Mouse (Mus musculus) hindbrain, embryonic 12.5 days (tissue): ENCODE measurements at regions not wholly inside any gene's neighbourhood (a gene's known extent, or its start where the extent isn't known, plus 50 kb on each side); places are given as distances from the start of the nearest gene placed in this dataset.

Experiments
- ATAC-seq: fragments of 200-750 bp; cut with Nextera tagmentation; 2 replicates; pipeline ENCODE4 v1.8.0; 2017; ENCODE audit warnings: moderate TSS enrichment; ENCODE audit not compliant: low FRiP score
- H3K27ac ChIP-seq: fragments of 300-500 bp; sonication (generic); 2 replicates; pipeline ENCODE4 v1.5.1; 2016; ENCODE audit warnings: mild to moderate bottlenecking
- H3K27me3 ChIP-seq: fragments of 300-500 bp; sonication (generic); 2 replicates; pipeline ENCODE4 v1.6.1; 2016; ENCODE audit warnings: mild to moderate bottlenecking
- H3K36me3 ChIP-seq: fragments of 300-500 bp; sonication (generic); 2 replicates; pipeline ENCODE4 v1.6.1; 2016; ENCODE audit warnings: mild to moderate bottlenecking
- H3K4me1 ChIP-seq: fragments of 300-500 bp; sonication (generic); 2 replicates; pipeline ENCODE4 v1.6.1; 2016
- H3K4me2 ChIP-seq: fragments of 300-500 bp; sonication (generic); replicated peaks from 2 replicates; pipeline ENCODE4 v1.6.1; 2016; ENCODE audit warnings: mild to moderate bottlenecking
- H3K4me3 ChIP-seq: fragments of 300-500 bp; sonication (generic); 2 replicates; pipeline ENCODE4 v1.5.1; 2016; ENCODE audit warnings: mild to moderate bottlenecking
- H3K9ac ChIP-seq: fragments of 300-500 bp; sonication (generic); 2 replicates; pipeline ENCODE4 v1.6.1; 2016; ENCODE audit warnings: mild to moderate bottlenecking, moderate library complexity
- H3K9me3 ChIP-seq: fragments of 300-500 bp; sonication (generic); replicated peaks from 2 replicates; pipeline ENCODE4 v1.6.1; 2016; ENCODE audit warnings: mild to moderate bottlenecking
- WGBS: fragments of 180-500 bp; shearing (Covaris S2); methylation state at CpG from one replicate; pipeline ENCODE4 v1.1.7; 2016; 5-methylcytosine and 5-hydroxymethylcytosine counted together

- H3K36me3 ChIP-seq: no peaks in the 10 kb centered on the region
- no peak overlapping the region for H3K4me2 ChIP-seq
- no peak for ATAC-seq
- no peak overlapping the region for H3K27ac ChIP-seq
- no peak overlapping the region for H3K9ac ChIP-seq
- no peak overlapping the region for H3K4me3 ChIP-seq
- H3K27me3 ChIP-seq: no peaks in the 10 kb centered on the region
- no peaks in the 10 kb centered on the region for H3K4me1 ChIP-seq
- no peaks in the 10 kb centered on the region for H3K9me3 ChIP-seq
- WGBS: 75% methylated on average over 9 of the region's 9 CpGs
Observed at GRCm38 (mm10) chr17:84051212-84051611, 136.5 kb downstream of the Zfp36l2 start.

DNA sequence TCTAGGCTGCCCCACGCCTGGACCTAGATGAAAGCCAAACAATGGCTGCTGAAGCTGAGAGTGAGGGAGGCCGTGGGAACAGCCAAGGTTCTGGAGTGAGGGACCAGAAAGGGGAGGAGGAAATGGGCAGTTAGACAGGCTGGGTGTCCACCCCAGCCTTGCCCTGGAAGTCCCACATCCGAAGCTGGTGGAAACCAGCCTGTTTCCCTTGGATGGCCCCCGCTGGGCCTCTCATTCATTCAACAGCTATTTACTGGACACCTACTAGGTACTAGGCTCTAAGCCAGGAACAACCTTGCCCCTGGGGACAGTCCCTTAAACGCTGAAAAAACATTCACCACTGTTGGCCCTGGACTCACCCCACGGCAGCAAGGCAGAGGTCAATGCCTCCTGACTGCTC, 139.2 kb downstream of the Zfp36l2 start:
- no peak overlapping the region for H3K4me3 ChIP-seq
- peaks cover 14% of the 10 kb centered on the region for H3K4me1 ChIP-seq
- WGBS: 63% methylated on average over 6 of the region's 6 CpGs
- H3K27ac ChIP-seq: no peak overlapping the region
- H3K27me3 ChIP-seq: no peaks in the 10 kb centered on the region
- ATAC-seq: no peak
- H3K9me3 ChIP-seq: no peaks in the 10 kb centered on the region
- H3K36me3 ChIP-seq: no peaks in the 10 kb centered on the region
- no peak overlapping the region for H3K9ac ChIP-seq
- no peak overlapping the region for H3K4me2 ChIP-seq

- Histone ChIP-seq H3K9ac (no peak overlapping the region), H3K4me3 (no peak overlapping the region), H3K27me3 (no peaks in the 10 kb centered on the region), H3K4me1 (peaks cover 16% of the 10 kb centered on the region), H3K4me2 (no peak overlapping the region), H3K27ac (no peak overlapping the region), H3K9me3 (no peaks in the 10 kb centered on the region), H3K36me3 (no peaks in the 10 kb centered on the region)
- ATAC-seq: no peak
- WGBS: 81% methylated on average over 1 of the region's 1 CpGs
Observed at GRCm38 (mm10) chr17:84047520-84047919, 140.2 kb downstream of the Zfp36l2 start.

GRCm38 (mm10) chr17:84045812-84046211, 141.9 kb downstream of the Zfp36l2 start:
- Histone ChIP-seq H3K27ac (no peak overlapping the region), H3K4me2 (no peak overlapping the region), H3K27me3 (no peaks in the 10 kb centered on the region), H3K4me1 (peaks cover 16% of the 10 kb centered on the region), H3K9me3 (no peaks in the 10 kb centered on the region; the same call in 1 of the 2 replicates), H3K4me3 (no peak overlapping the region), H3K9ac (no peak overlapping the region), H3K36me3 (no peaks in the 10 kb centered on the region)
- ATAC-seq: no peak
- WGBS: 74% methylated on average over 1 of the region's 1 CpGs

DNA sequence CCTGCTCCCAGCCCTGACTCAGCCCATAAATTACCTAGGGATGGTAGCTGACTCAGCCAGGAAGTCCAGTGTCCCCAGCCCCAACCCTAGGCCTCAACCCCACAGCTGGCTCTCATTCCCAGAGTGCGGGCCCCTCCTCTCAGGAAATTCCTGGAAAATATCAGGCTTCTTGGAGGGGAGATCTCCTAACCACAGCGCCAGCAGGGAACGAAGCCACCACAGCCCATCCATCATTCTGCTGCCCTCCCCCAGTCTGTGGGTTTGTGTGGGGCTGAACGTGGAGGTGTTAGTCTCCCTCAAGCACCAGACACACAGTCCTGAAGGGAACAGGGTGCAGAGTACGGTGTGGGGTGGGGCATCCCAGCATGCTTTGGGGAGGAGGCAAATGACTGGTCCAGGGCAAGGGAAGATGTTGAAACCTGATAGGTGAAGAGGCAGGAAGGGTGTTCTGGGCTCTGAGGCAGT, 143.2 kb downstream of the Zfp36l2 start:
- WGBS: 48% methylated on average over 5 of the region's 5 CpGs
- Histone ChIP-seq H3K27ac (0 out of 2 replicates have a peak overlapping the region, but pooled peaks have one; percentile 17), H3K36me3 (no peaks in the 10 kb centered on the region), H3K4me3 (no peak overlapping the region), H3K27me3 (no peaks in the 10 kb centered on the region), H3K9ac (no peak overlapping the region), H3K9me3 (no peaks in the 10 kb centered on the region; the same call in 1 of the 2 replicates), H3K4me1 (peaks cover 16% of the 10 kb centered on the region), H3K4me2 (no peak overlapping the region)
- peak; percentile 52; the same call in 1 of the 2 replicates for ATAC-seq

DNA sequence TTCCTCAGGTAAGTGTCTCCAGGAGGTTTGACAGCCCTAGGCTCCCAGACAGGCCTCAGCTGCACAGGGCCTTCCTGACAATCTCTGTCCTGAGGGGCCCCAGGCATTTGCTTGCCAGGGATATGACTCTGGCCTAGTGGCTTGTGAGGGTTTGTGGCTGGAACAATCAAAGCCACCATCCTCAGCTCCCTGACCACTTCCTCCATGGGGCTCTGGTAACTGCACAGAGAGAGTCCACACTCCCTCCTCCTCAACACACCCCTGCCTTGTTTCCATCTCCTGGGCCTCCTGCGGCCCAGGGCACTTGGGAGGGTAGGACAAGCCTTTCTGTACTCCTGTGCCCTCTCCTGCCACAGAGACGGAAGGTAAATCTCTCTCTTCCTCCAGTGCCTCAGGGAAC, 144.6 kb downstream of the Zfp36l2 start:
- Histone ChIP-seq H3K27me3 (no peaks in the 10 kb centered on the region), H3K27ac (no peak overlapping the region), H3K9me3 (no peaks in the 10 kb centered on the region; the same call in 1 of the 2 replicates), H3K36me3 (no peaks in the 10 kb centered on the region), H3K4me1 (peaks cover 19% of the 10 kb centered on the region), H3K4me3 (no peak overlapping the region), H3K9ac (no peak overlapping the region), H3K4me2 (no peak overlapping the region)
- no peak for ATAC-seq
- WGBS: 81% methylated on average over 2 of the region's 2 CpGs

- H3K4me2 ChIP-seq: no peak overlapping the region
- WGBS: 81% methylated on average over 10 of the region's 10 CpGs
- no peak overlapping the region for H3K27ac ChIP-seq
- no peaks in the 10 kb centered on the region for H3K36me3 ChIP-seq
- H3K27me3 ChIP-seq: 0 out of 2 replicates have a peak, but pooled peaks cover 3% of the 10 kb centered on the region
- H3K9ac ChIP-seq: no peak overlapping the region
- no peak for ATAC-seq
- H3K4me1 ChIP-seq: peaks cover 15% of the 10 kb centered on the region
- H3K4me3 ChIP-seq: no peak overlapping the region
- no peaks in the 10 kb centered on the region; the same call in 1 of the 2 replicates for H3K9me3 ChIP-seq
Observed at GRCm38 (mm10) chr17:84039444-84039843, 148.3 kb downstream of the Zfp36l2 start.

- no peak overlapping the region for H3K9ac ChIP-seq
- H3K4me1 ChIP-seq: 0 out of 2 replicates have a peak, but pooled peaks cover 4% of the 10 kb centered on the region
- 70% methylated on average over 11 of the region's 11 CpGs for WGBS
- H3K4me2 ChIP-seq: no peak overlapping the region
- no peak overlapping the region for H3K4me3 ChIP-seq
- no peaks in the 10 kb centered on the region for H3K36me3 ChIP-seq
- 0 out of 2 replicates have a peak, but pooled peaks cover 3% of the 10 kb centered on the region for H3K27me3 ChIP-seq
- H3K27ac ChIP-seq: no peak overlapping the region
- no peaks in the 10 kb centered on the region; the same call in 1 of the 2 replicates for H3K9me3 ChIP-seq
- no peak for ATAC-seq
Observed at GRCm38 (mm10) chr17:84037580-84038304, 150.0 kb downstream of the Zfp36l2 start.

DNA sequence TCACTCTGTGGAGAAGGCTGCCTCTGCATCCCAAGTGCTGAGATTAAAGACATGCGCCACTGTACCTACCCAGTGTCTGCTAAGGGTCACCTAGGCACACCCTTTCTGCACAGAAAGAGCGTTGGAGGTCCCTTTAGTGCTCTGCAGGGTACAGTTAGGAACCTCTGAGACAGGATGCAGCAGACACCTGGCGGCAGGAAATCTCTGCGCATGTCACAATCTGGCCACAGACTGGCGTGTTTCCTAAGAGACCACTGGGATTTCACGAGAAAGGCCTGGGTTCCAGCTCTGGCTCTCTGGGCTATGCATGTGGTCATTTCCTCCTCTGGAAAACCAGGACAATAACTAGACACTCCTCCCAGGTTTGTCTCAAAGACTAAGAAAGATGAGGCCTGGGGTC, 151.7 kb downstream of the Zfp36l2 start:
- ATAC-seq: no peak
- Histone ChIP-seq H3K9me3 (no peaks in the 10 kb centered on the region; the same call in 1 of the 2 replicates), H3K9ac (no peak overlapping the region), H3K4me1 (peaks cover 7% of the 10 kb centered on the region; the same call in 1 of the 2 replicates), H3K36me3 (no peaks in the 10 kb centered on the region), H3K27me3 (0 out of 2 replicates have a peak, but pooled peaks cover 3% of the 10 kb centered on the region), H3K4me2 (no peak overlapping the region), H3K27ac (no peak overlapping the region), H3K4me3 (no peak overlapping the region)
- 90% methylated on average over 6 of the region's 6 CpGs for WGBS

GRCm38 (mm10) chr17:84034801-84035200, 152.9 kb downstream of the Zfp36l2 start:
- no peak for ATAC-seq
- Histone ChIP-seq H3K27me3 (0 out of 2 replicates have a peak, but pooled peaks cover 3% of the 10 kb centered on the region), H3K4me1 (peaks cover 7% of the 10 kb centered on the region; the same call in 1 of the 2 replicates), H3K9me3 (no peaks in the 10 kb centered on the region), H3K9ac (no peak overlapping the region), H3K36me3 (no peaks in the 10 kb centered on the region), H3K4me2 (no peak overlapping the region), H3K4me3 (no peak overlapping the region), H3K27ac (no peak overlapping the region)
- 97% methylated on average over 1 of the region's 1 CpGs for WGBS

GRCm38 (mm10) chr17:84032441-84032840, 155.3 kb downstream of the Zfp36l2 start:
- H3K36me3 ChIP-seq: no peaks in the 10 kb centered on the region
- H3K4me3 ChIP-seq: no peak overlapping the region
- no peak overlapping the region for H3K27ac ChIP-seq
- H3K4me1 ChIP-seq: peaks cover 11% of the 10 kb centered on the region
- peaks cover 13% of the 10 kb centered on the region; the same call in 1 of the 2 replicates for H3K27me3 ChIP-seq
- no peak overlapping the region for H3K4me2 ChIP-seq
- H3K9me3 ChIP-seq: no peaks in the 10 kb centered on the region
- ATAC-seq: no peak
- 89% methylated on average over 8 of the region's 8 CpGs for WGBS
- H3K9ac ChIP-seq: no peak overlapping the region

DNA sequence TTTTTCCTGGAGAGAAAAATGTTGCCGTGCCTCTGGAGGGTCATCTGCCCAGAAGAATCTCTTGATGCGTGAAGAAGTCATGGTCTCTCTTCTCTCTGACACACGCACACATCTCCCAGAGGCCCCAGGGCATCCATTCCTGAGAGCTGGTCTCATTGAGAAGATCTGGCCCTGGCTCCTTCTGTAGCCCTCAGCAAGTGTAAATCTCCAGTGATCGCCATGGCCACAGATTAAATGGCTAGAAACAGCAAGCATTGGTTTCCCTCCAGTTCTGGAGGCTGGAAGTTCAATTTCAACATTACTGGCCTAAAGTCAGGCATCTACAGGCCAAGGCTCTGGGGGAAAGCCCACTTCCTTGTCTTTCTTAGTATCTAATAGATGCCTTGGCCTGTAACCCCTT, 155.9 kb downstream of the Zfp36l2 start:
- peaks cover 15% of the 10 kb centered on the region for H3K4me1 ChIP-seq
- no peak for ATAC-seq
- H3K4me3 ChIP-seq: no peak overlapping the region
- no peak overlapping the region for H3K9ac ChIP-seq
- H3K4me2 ChIP-seq: no peak overlapping the region
- H3K27ac ChIP-seq: peak overlapping the region; percentile 17; the same call in 1 of the 2 replicates
- no peaks in the 10 kb centered on the region for H3K9me3 ChIP-seq
- H3K36me3 ChIP-seq: no peaks in the 10 kb centered on the region
- peaks cover 15% of the 10 kb centered on the region for H3K27me3 ChIP-seq
- WGBS: 65% methylated on average over 4 of the region's 4 CpGs

- peaks cover 15% of the 10 kb centered on the region for H3K27me3 ChIP-seq
- no peak overlapping the region for H3K9ac ChIP-seq
- H3K27ac ChIP-seq: no peak overlapping the region
- no peak for ATAC-seq
- H3K4me1 ChIP-seq: peaks cover 17% of the 10 kb centered on the region
- WGBS: 72% methylated on average over 6 of the region's 6 CpGs
- H3K4me3 ChIP-seq: no peak overlapping the region
- no peaks in the 10 kb centered on the region for H3K9me3 ChIP-seq
- no peak overlapping the region for H3K4me2 ChIP-seq
- no peaks in the 10 kb centered on the region for H3K36me3 ChIP-seq
Observed at GRCm38 (mm10) chr17:84031381-84031780, 156.4 kb downstream of the Zfp36l2 start.
